Mouse (Mus musculus): Measurements from ENCODE around the gene Tubb2b. TPM values are rescaled to one million over a fixed set of nuclear protein-coding genes. Genes with fewer than 3 reads are reported as not detected.
A peak's percentile ranks its signal among the peaks of the same experiment; 100 is the strongest.

Gene Tubb2b
- total and polyA plus RNA-seq, 2 experiments from 2014 or later: 937 to 4,995 TPM

GRCm38 (mm10) chr13:34101908-34102307 is 28.4 kb downstream of the Tubb2b start:
- Histone ChIP-seq H3K9ac (replicated peaks; ENCODE audit: low read length, poor library complexity, severe bottlenecking) (no peak overlapping the region), H3K4me2 (ENCODE audit: low read depth, low read length, poor library complexity, severe bottlenecking) (no peak overlapping the region), H3K4me1 (ENCODE audit: insufficient read depth, low read length) (peaks cover 3% of the 10 kb centered on the region; the same call in 1 of the 2 replicates), H3K27me3 (ENCODE audit: insufficient read depth, low read length) (no peaks in the 10 kb centered on the region), H3K27ac (ENCODE audit: low read depth, low read length) (no peak overlapping the region), H3K4me3 (ENCODE audit: low read depth, low read length) (no peak overlapping the region), H3K9me3 (ENCODE audit: low read length) (no peaks in the 10 kb centered on the region), H3K36me3 (ENCODE audit: insufficient read depth, low read length) (no peaks in the 10 kb centered on the region)
- 79% methylated on average over 9 of the region's 9 CpGs for WGBS
- ATAC-seq (ENCODE audit: low FRiP score): no peak
- no peak for TF ChIP-seq CTCF (IDR thresholded peaks at IDR 0.05)
- DNase-seq (ENCODE audit: low spot score): no peak

- WGBS: 96% methylated on average over 10 of the region's 10 CpGs
- peaks cover 10% of the 10 kb centered on the region; the same call in 1 of the 2 replicates for H3K4me1 ChIP-seq (ENCODE audit: insufficient read depth, low read length)
- ATAC-seq (ENCODE audit: low FRiP score) (no peak), DNase-seq (ENCODE audit: low spot score) (no peak)
- H3K36me3 ChIP-seq (ENCODE audit: insufficient read depth, low read length): no peaks in the 10 kb centered on the region
- no peak overlapping the region for H3K4me2 ChIP-seq (ENCODE audit: low read depth, low read length, poor library complexity, severe bottlenecking)
- no peak overlapping the region for H3K9ac ChIP-seq (replicated peaks; ENCODE audit: low read length, poor library complexity, severe bottlenecking)
- no peaks in the 10 kb centered on the region for H3K9me3 ChIP-seq (ENCODE audit: low read length)
- no peak for TF ChIP-seq CTCF (IDR thresholded peaks at IDR 0.05)
- H3K27me3 ChIP-seq (ENCODE audit: insufficient read depth, low read length): no peaks in the 10 kb centered on the region
- H3K4me3 ChIP-seq (ENCODE audit: low read depth, low read length): no peak overlapping the region
- no peak overlapping the region for H3K27ac ChIP-seq (ENCODE audit: low read depth, low read length)
Observed at GRCm38 (mm10) chr13:34101247-34101646, 29.0 kb downstream of the Tubb2b start.

- no peak for TF ChIP-seq CTCF (IDR thresholded peaks at IDR 0.05)
- Histone ChIP-seq H3K27me3 (ENCODE audit: insufficient read depth, low read length) (no peaks in the 10 kb centered on the region), H3K9ac (replicated peaks; ENCODE audit: low read length, poor library complexity, severe bottlenecking) (no peak overlapping the region), H3K36me3 (ENCODE audit: insufficient read depth, low read length) (no peaks in the 10 kb centered on the region), H3K27ac (ENCODE audit: low read depth, low read length) (no peak overlapping the region), H3K9me3 (ENCODE audit: low read length) (no peaks in the 10 kb centered on the region), H3K4me1 (ENCODE audit: insufficient read depth, low read length) (peaks cover 11% of the 10 kb centered on the region; the same call in 1 of the 2 replicates), H3K4me3 (ENCODE audit: low read depth, low read length) (no peak overlapping the region), H3K4me2 (ENCODE audit: low read depth, low read length, poor library complexity, severe bottlenecking) (no peak overlapping the region)
- 68% methylated on average over 3 of the region's 3 CpGs for WGBS
- no peak for ATAC-seq (ENCODE audit: low FRiP score)
- DNase-seq (ENCODE audit: low spot score): no peak
Observed at GRCm38 (mm10) chr13:34100733-34101132, 29.5 kb downstream of the Tubb2b start.

- no peaks in the 10 kb centered on the region for H3K36me3 ChIP-seq (ENCODE audit: insufficient read depth, low read length)
- DNase-seq (ENCODE audit: low spot score) (no peak), ATAC-seq (ENCODE audit: low FRiP score) (no peak)
- peaks cover 11% of the 10 kb centered on the region; the same call in 1 of the 2 replicates for H3K4me1 ChIP-seq (ENCODE audit: insufficient read depth, low read length)
- H3K4me3 ChIP-seq (ENCODE audit: low read depth, low read length): no peak overlapping the region
- H3K9ac ChIP-seq (replicated peaks; ENCODE audit: low read length, poor library complexity, severe bottlenecking): no peak overlapping the region
- no peak overlapping the region for H3K4me2 ChIP-seq (ENCODE audit: low read depth, low read length, poor library complexity, severe bottlenecking)
- peak overlapping the region; percentile 82; the same call in 1 of the 2 replicates for H3K27ac ChIP-seq (ENCODE audit: low read depth, low read length)
- H3K9me3 ChIP-seq (ENCODE audit: low read length): no peaks in the 10 kb centered on the region
- no peaks in the 10 kb centered on the region for H3K27me3 ChIP-seq (ENCODE audit: insufficient read depth, low read length)
- 60% methylated on average over 3 of the region's 3 CpGs for WGBS
- TF ChIP-seq CTCF (IDR thresholded peaks at IDR 0.05): no peak
Observed at GRCm38 (mm10) chr13:34097086-34097485, 33.2 kb downstream of the Tubb2b start.

GRCm38 (mm10) chr13:34096455-34096854 is 33.8 kb downstream of the Tubb2b start:
- no peak overlapping the region for H3K4me3 ChIP-seq (ENCODE audit: low read depth, low read length)
- no peaks in the 10 kb centered on the region for H3K9me3 ChIP-seq (ENCODE audit: low read length)
- H3K36me3 ChIP-seq (ENCODE audit: insufficient read depth, low read length): no peaks in the 10 kb centered on the region
- no peak for TF ChIP-seq CTCF (IDR thresholded peaks at IDR 0.05)
- no peaks in the 10 kb centered on the region for H3K27me3 ChIP-seq (ENCODE audit: insufficient read depth, low read length)
- peak overlapping the region; percentile 82 for H3K27ac ChIP-seq (ENCODE audit: low read depth, low read length)
- H3K4me2 ChIP-seq (ENCODE audit: low read depth, low read length, poor library complexity, severe bottlenecking): peak overlapping the region; percentile 28; the same call in 1 of the 2 replicates
- H3K4me1 ChIP-seq (ENCODE audit: insufficient read depth, low read length): peaks cover 11% of the 10 kb centered on the region; the same call in 1 of the 2 replicates
- 45% methylated on average over 4 of the region's 4 CpGs for WGBS
- DNase-seq (ENCODE audit: low spot score) (no peak), ATAC-seq (ENCODE audit: low FRiP score) (peak; percentile 71)
- H3K9ac ChIP-seq (replicated peaks; ENCODE audit: low read length, poor library complexity, severe bottlenecking): no peak overlapping the region

GRCm38 (mm10) chr13:34095542-34096435 is 34.5 kb downstream of the Tubb2b start:
- Histone ChIP-seq H3K4me1 (ENCODE audit: insufficient read depth, low read length) (peaks cover 11% of the 10 kb centered on the region; the same call in 1 of the 2 replicates), H3K36me3 (ENCODE audit: insufficient read depth, low read length) (no peaks in the 10 kb centered on the region), H3K27ac (ENCODE audit: low read depth, low read length) (peak overlapping the region; percentile 82), H3K9ac (replicated peaks; ENCODE audit: low read length, poor library complexity, severe bottlenecking) (no peak overlapping the region), H3K4me2 (ENCODE audit: low read depth, low read length, poor library complexity, severe bottlenecking) (peak overlapping the region; percentile 28), H3K4me3 (ENCODE audit: low read depth, low read length) (no peak overlapping the region), H3K9me3 (ENCODE audit: low read length) (no peaks in the 10 kb centered on the region), H3K27me3 (ENCODE audit: insufficient read depth, low read length) (no peaks in the 10 kb centered on the region)
- 12% methylated on average over 7 of the region's 7 CpGs for WGBS
- peak; percentile 95 for ATAC-seq (ENCODE audit: low FRiP score)
- no peak for TF ChIP-seq CTCF (IDR thresholded peaks at IDR 0.05)
- peak; percentile 93 for DNase-seq (ENCODE audit: low spot score)
